Mouse (Mus musculus) neural tube, embryonic 11.5 days (tissue): Measurements from ENCODE around the gene Igdcc4. TPM values are rescaled to one million over a fixed set of nuclear protein-coding genes. Genes with fewer than 3 reads are reported as not detected.

ENCODE experiments used
- ATAC-seq: fragments of 200-750 bp; cut with Nextera tagmentation; 2 replicates; pipeline ENCODE4 v1.8.0; 2017; ENCODE audit warnings: moderate number of reproducible peaks, mild to moderate bottlenecking, moderate TSS enrichment, moderate library complexity; ENCODE audit not compliant: insufficient read depth, low FRiP score, low TSS enrichment
- DNase-seq: peaks from one replicate; pipeline ENCODE4 v3.0.0-alpha.2; 2015; ENCODE audit warnings: low spot score
- H3K27ac ChIP-seq: fragments of 300-500 bp; sonication (generic); 2 replicates; pipeline ENCODE4 v1.5.1; 2014; ENCODE audit warnings: low read depth, mild to moderate bottlenecking, low read length
- H3K27me3 ChIP-seq: fragments of 300-500 bp; sonication (generic); 2 replicates; pipeline ENCODE4 v1.6.1; 2014; ENCODE audit warnings: mild to moderate bottlenecking, low read length, mixed read lengths; ENCODE audit not compliant: control insufficient read depth, insufficient read depth
- H3K36me3 ChIP-seq: fragments of 300-500 bp; sonication (generic); 2 replicates; pipeline ENCODE4 v1.6.1; 2014; ENCODE audit warnings: mild to moderate bottlenecking, low read length, moderate library complexity, mixed read lengths; ENCODE audit not compliant: control insufficient read depth, insufficient read depth
- H3K4me1 ChIP-seq: fragments of 300-500 bp; sonication (generic); 2 replicates; pipeline ENCODE4 v1.6.1; 2014; ENCODE audit warnings: low read length, mixed read lengths; ENCODE audit not compliant: control insufficient read depth, insufficient read depth
- H3K4me2 ChIP-seq: fragments of 300-500 bp; sonication (generic); 2 replicates; pipeline ENCODE4 v1.6.1; 2014; ENCODE audit warnings: low read depth, mild to moderate bottlenecking, moderate library complexity
- H3K4me3 ChIP-seq: fragments of 300-500 bp; sonication (generic); 2 replicates; pipeline ENCODE4 v1.5.1; 2014; ENCODE audit warnings: low read depth, low read length
- H3K9ac ChIP-seq: fragments of 300-500 bp; sonication (generic); 2 replicates; pipeline ENCODE4 v1.6.1; 2014; ENCODE audit warnings: mild to moderate bottlenecking, low read length
- H3K9me3 ChIP-seq: fragments of 300-500 bp; sonication (generic); 2 replicates; pipeline ENCODE4 v1.6.1; 2016; ENCODE audit warnings: low read length; ENCODE audit not compliant: control insufficient read depth
- WGBS: fragments of 180-500 bp; shearing (Covaris S2); extraction: QIAGEN DNeasy Blood & Tissue Kit; methylation state at CpG from one replicate; pipeline ENCODE4 v1.1.7; 2014; 5-methylcytosine and 5-hydroxymethylcytosine counted together
- polyA plus RNA-seq: library from polyadenylated mRNA; unstranded; fragments of >200 nt; fragmentation: Nextera tagmentation; extraction: Ambion mirVana; gene quantifications from 2 replicates; pipeline ENCODE4 v1.2.1, GENCODE M21; 2014

Gene Igdcc4
- polyA plus RNA-seq, 1 experiment from 2014 or later, result 12.3 TPM

GRCm38 (mm10) chr9:65156604-65157003, 55.3 kb downstream of the Igdcc4 start:
- H3K4me3 ChIP-seq, result no peak overlapping the region
- ATAC-seq, result no peak

DNA sequence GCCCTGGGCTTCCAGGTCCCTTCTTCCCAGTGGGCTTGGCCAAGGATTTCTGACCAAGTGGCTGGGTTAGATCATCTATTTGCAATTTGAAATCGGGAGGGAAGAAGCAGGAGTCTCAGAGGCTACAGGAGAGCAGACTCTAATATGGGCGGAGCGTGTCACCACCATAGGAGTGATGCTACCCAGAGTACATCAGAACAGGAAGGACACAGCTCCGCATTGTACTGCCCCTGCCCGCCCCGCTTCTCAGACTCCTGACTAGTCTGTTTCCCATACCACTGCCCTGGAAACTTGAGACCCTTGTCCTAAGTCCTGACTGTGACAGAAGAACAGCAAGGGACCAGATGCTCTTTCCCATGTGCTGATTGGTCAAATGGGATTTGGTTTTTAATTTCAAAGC, 56.3 kb downstream of the Igdcc4 start:
- Histone ChIP-seq H3K4me3 (no peak overlapping the region), H3K27me3 (no peaks in the 10 kb centered on the region), H3K4me1 (peaks cover 86% of the 10 kb centered on the region), H3K27ac (no peak overlapping the region; the same call in 1 of the 2 replicates), H3K9ac (no peak overlapping the region), H3K36me3 (no peaks in the 10 kb centered on the region; the same call in 1 of the 2 replicates), H3K9me3 (no peaks in the 10 kb centered on the region), H3K4me2 (no peak overlapping the region)
- WGBS, result 51% methylated on average over 6 of the region's 6 CpGs
- DNase-seq, result peak; percentile 23
- ATAC-seq, result no peak

More at GRCm38 (mm10) chr9:65156604-65157003, 55.3 kb downstream of the Igdcc4 start:
- 2% methylated on average over 8 of the region's 8 CpGs for WGBS
- Histone ChIP-seq H3K36me3 (no peaks in the 10 kb centered on the region; the same call in 1 of the 2 replicates), H3K27ac (peak overlapping the region; percentile 72), H3K4me1 (peaks cover 79% of the 10 kb centered on the region), H3K27me3 (no peaks in the 10 kb centered on the region), H3K4me2 (peak overlapping the region; percentile 16), H3K9ac (peak overlapping the region; percentile 47), H3K9me3 (no peaks in the 10 kb centered on the region)
- peak; percentile 62 for DNase-seq

DNA sequence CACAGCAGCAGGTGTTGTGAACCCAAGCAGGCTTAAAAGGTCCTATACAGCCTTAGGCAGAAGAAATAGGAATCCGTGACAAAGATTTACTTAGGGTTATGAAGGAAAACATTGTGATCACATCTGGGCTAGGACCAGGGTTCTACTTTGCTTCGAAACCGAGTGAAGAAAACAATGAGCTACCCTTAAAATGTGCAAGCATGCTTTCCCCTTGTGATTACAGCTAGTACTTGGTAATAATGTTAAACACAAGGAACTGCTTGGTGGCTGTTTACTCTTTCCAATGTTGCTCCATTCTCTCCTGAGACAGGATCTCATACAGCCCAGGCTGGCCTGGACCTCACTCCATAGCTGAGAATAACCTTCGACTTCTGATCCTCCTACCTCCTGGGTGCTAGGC, 59.9 kb downstream of the Igdcc4 start:
- no peaks in the 10 kb centered on the region for H3K27me3 ChIP-seq
- ATAC-seq, result no peak
- no peak overlapping the region for H3K9ac ChIP-seq
- H3K27ac ChIP-seq, result peak overlapping the region; percentile 90
- no peak for DNase-seq
- H3K4me1 ChIP-seq, result peaks cover 66% of the 10 kb centered on the region
- 27% methylated on average over 4 of the region's 4 CpGs for WGBS
- H3K4me3 ChIP-seq, result no peak overlapping the region
- no peaks in the 10 kb centered on the region; the same call in 1 of the 2 replicates for H3K36me3 ChIP-seq
- no peaks in the 10 kb centered on the region for H3K9me3 ChIP-seq
- no peak overlapping the region; the same call in 1 of the 2 replicates for H3K4me2 ChIP-seq

- peaks cover 65% of the 10 kb centered on the region for H3K4me1 ChIP-seq
- ATAC-seq (no peak), DNase-seq (no peak)
- H3K9ac ChIP-seq, result peak overlapping the region; percentile 40
- H3K4me2 ChIP-seq, result peak overlapping the region; percentile 59
- no peaks in the 10 kb centered on the region for H3K27me3 ChIP-seq
- H3K4me3 ChIP-seq, result no peak overlapping the region
- peak overlapping the region; percentile 90 for H3K27ac ChIP-seq
- H3K9me3 ChIP-seq, result no peaks in the 10 kb centered on the region
- no peaks in the 10 kb centered on the region; the same call in 1 of the 2 replicates for H3K36me3 ChIP-seq
- WGBS, result 13% methylated on average over 8 of the region's 8 CpGs
These were observed 60.6 kb downstream of the Igdcc4 start for GRCm38 (mm10) chr9:65161881-65162280.

DNA sequence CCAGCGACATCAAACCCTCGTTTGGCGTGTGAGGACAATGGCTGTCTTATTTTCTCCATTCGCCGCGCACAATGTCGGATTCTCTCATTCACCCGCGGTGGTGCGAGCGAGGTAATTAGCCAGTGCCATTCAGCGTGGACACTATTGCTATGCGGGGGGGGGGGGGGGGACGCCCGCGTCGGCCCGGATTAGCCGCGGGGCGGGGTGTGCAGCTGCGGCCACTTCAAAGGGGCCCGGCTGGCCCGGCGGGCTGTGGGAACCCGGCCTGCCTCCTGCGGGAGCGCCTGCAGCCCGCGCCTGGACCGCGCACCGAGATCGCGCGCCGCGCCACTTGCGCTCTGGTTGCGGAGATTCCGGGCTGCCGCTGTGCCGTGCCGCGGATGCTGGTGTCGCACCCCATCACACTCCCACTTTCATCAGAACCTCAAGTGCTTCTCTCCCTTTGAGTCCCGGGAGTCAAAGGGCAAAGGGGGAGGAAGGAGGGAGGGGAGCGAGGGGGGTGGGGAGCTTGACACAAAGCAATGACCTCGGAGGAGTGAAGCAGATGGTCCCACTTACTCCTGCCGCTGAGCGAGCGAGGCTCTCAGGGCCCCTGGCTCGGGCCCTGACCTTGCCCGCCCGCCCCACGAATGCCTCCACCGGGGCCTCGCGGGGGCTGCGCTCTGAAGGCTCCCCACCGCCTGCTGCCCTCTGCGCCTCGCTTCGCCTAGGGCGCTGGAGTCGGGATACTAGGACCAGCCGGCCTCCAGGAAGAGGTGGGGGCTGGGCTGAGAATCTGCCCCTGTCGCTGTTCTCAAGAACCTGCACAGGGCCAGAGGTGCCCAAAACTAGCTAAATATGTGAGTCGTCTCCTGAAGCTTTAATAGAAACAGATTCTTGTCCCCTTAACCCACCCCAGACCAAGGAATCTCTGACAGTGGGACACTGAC, 61.7 kb downstream of the Igdcc4 start:
- H3K9me3 ChIP-seq, result no peaks in the 10 kb centered on the region
- H3K27ac ChIP-seq, result peak overlapping the region; percentile 90
- peaks cover 58% of the 10 kb centered on the region for H3K4me1 ChIP-seq
- H3K27me3 ChIP-seq, result no peaks in the 10 kb centered on the region
- peak overlapping the region; percentile 40 for H3K9ac ChIP-seq
- H3K36me3 ChIP-seq, result no peaks in the 10 kb centered on the region; the same call in 1 of the 2 replicates
- WGBS, result under 1% methylated on average over 43 of the region's 69 CpGs
- H3K4me2 ChIP-seq, result peak overlapping the region; percentile 59
- DNase-seq (peak; percentile 89), ATAC-seq (peak; percentile 92)
- peak overlapping the region; percentile 28 for H3K4me3 ChIP-seq

DNA sequence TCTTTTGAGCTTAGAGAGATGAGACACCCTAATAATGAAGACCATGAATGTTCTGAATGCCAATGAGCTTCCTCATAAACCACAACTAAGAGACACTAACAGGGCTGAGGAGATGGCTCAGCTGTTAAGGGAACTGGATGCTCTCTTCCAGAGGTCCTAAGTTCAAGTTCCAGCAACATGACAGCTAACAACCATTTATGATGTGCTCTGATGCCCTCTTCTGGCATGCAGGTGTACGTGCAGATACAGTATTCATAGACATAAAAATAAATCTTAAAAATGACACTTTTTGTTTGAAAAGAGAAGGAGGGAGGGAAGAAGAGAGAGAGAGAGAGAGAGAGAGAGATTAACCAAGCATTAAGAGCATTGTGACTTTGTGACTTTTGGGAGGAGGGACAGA, 63.6 kb downstream of the Igdcc4 start:
- no peaks in the 10 kb centered on the region for H3K27me3 ChIP-seq
- DNase-seq (no peak), ATAC-seq (no peak)
- WGBS, result 29% methylated on average over 1 of the region's 1 CpGs
- H3K4me2 ChIP-seq, result no peak overlapping the region
- H3K9me3 ChIP-seq, result no peaks in the 10 kb centered on the region
- peaks cover 63% of the 10 kb centered on the region for H3K4me1 ChIP-seq
- no peak overlapping the region for H3K9ac ChIP-seq
- H3K36me3 ChIP-seq, result no peaks in the 10 kb centered on the region
- no peak overlapping the region for H3K4me3 ChIP-seq
- H3K27ac ChIP-seq, result no peak overlapping the region

DNA sequence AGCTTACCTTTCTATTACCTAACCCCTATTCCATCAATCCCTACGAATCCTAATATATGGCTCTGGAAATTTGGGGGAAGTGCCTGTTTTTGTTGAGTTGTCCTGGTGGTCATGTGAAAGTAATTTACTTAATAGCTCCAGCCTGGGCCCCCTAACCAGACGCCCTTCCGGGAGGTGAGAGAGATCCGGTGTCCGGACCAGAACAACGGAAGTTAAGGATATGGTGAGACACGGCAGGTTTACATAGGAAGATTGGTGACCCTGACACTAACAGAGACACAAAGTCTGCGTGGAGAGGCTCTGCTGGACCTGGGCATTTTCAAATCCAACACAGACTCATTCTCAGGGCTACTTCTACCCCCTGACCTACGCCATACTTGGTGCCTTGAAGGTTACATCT, 65.1 kb downstream of the Igdcc4 start:
- H3K27ac ChIP-seq, result peak overlapping the region; percentile 34; the same call in 1 of the 2 replicates
- 34% methylated on average over 9 of the region's 9 CpGs for WGBS
- H3K36me3 ChIP-seq, result no peaks in the 10 kb centered on the region
- DNase-seq, result no peak
- ATAC-seq, result no peak
- H3K4me1 ChIP-seq, result peaks cover 51% of the 10 kb centered on the region
- no peaks in the 10 kb centered on the region for H3K9me3 ChIP-seq
- no peak overlapping the region for H3K9ac ChIP-seq
- H3K4me2 ChIP-seq, result no peak overlapping the region
- no peaks in the 10 kb centered on the region for H3K27me3 ChIP-seq
- no peak overlapping the region for H3K4me3 ChIP-seq

DNA sequence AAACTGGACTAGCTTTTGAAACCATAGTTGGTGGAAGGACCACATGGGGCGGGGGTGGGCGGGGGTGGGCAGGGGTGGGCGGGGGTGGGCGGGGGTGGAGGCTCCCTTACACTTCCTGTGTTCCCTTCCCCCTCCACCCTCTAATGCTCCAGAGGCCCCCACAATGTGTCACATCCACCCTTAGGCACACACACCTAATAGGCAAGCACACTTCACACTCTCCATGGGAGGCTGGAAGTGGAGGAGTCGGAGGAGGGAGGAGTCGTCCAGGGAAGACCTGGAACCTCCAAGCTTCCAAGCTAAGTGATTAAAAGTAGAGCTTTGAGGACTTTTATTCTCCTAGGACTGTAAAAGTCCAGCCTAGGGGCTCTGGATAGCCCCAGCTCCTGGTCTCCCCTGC, 67.2 kb downstream of the Igdcc4 start:
- Histone ChIP-seq H3K9me3 (no peaks in the 10 kb centered on the region), H3K4me3 (no peak overlapping the region), H3K9ac (no peak overlapping the region), H3K36me3 (no peaks in the 10 kb centered on the region), H3K4me2 (0 out of 2 replicates have a peak overlapping the region, but pooled peaks have one; percentile 8), H3K27ac (peak overlapping the region; percentile 69), H3K27me3 (no peaks in the 10 kb centered on the region), H3K4me1 (peaks cover 41% of the 10 kb centered on the region)
- WGBS, result 27% methylated on average over 4 of the region's 6 CpGs
- ATAC-seq (peak; percentile 58; the same call in 1 of the 2 replicates), DNase-seq (no peak)
